27 mouse cellular contexts compared by ENCODE assay signal in genomic region chr4:132130134-132130533, GRCm38 (mm10). TPM values are rescaled to one million over a fixed set of nuclear protein-coding genes. Genes with fewer than 3 reads are reported as not detected.
A peak's percentile ranks its signal among the peaks of the same experiment; 100 is the strongest.
DNase-seq lines count a peak whose midpoint lies in the region; ATAC-seq lines count a peak whose summit lies in the region.
"Had no signal": no experiment of that assay in that cellular context is flagged by ENCODE, and none has a peak within 500 bp of the region (broad histone marks: within the 10 kb centered on the region; RNA-seq: fewer than 3 reads in every experiment).

No protein-coding gene starts in this region.

- no peaks in the 10 kb centered on the region for H3K9me3 ChIP-seq in forebrain, embryonic 14.5 days (replicated peaks; ENCODE audit: control insufficient read depth, low read length)
- no peaks in the 10 kb centered on the region for H3K9me3 ChIP-seq in forebrain, embryonic 16.5 days (ENCODE audit: control insufficient read depth, low read length)
- H3K9me3 ChIP-seq in heart, embryonic 15.5 days (replicated peaks), result no peaks in the 10 kb centered on the region
- no peaks in the 10 kb centered on the region for H3K9me3 ChIP-seq in hindbrain, embryonic 11.5 days (ENCODE audit: control insufficient read depth, low read length)
- H3K9me3 ChIP-seq: embryonic facial prominence, embryonic 10.5 days; hindbrain, embryonic 15.5 days; limb, embryonic 10.5 days had no signal

- ATAC-seq in forebrain, embryonic 14.5 days, result no peak
- no peak for ATAC-seq in forebrain, embryonic 16.5 days
- no peak for ATAC-seq in heart, embryonic 15.5 days (replicated peaks; ENCODE audit: insufficient number of reproducible peaks, insufficient read depth, low FRiP score, low read depth)
- ATAC-seq in hindbrain, embryonic 11.5 days (ENCODE audit: low FRiP score), result no peak
- ATAC-seq: liver, postnatal 0 days; lung, postnatal 0 days had no signal

- H3K4me1 ChIP-seq in forebrain, embryonic 14.5 days (ENCODE audit: control insufficient read depth, insufficient read depth, low read length), result peaks cover 13% of the 10 kb centered on the region; the same call in 1 of the 2 replicates
- H3K4me1 ChIP-seq in forebrain, embryonic 16.5 days (replicated peaks; ENCODE audit: control insufficient read depth, insufficient read depth, low read length), result peaks cover 12% of the 10 kb centered on the region
- H3K4me1 ChIP-seq in heart, embryonic 15.5 days (replicated peaks), result peaks cover 43% of the 10 kb centered on the region
- no peaks in the 10 kb centered on the region for H3K4me1 ChIP-seq in hindbrain, embryonic 11.5 days (replicated peaks; ENCODE audit: control insufficient read depth, insufficient read depth, low read length)
- H3K4me1 ChIP-seq: limb, embryonic 10.5 days had no signal

- DNase-seq in forebrain, embryonic 14.5 days (ENCODE audit: low spot score), result no peak
- no peak for DNase-seq in heart, adult 18-20 months
- DNase-seq in right cerebral cortex, adult 18-20 months, result peak; percentile 54
- DNase-seq in right cerebral cortex, postnatal 4 days, result no peak
- DNase-seq in hindbrain, embryonic 11.5 days (ENCODE audit: low spot score), result no peak
- DNase-seq: adrenal gland, adult 2 months; cerebellum, adult 11-12 months; cerebellum, postnatal 10 days; gastrocnemius, postnatal 10 days; heart, postnatal 4 days; kidney, adult 2 months; liver had no signal

- H3K4me2 ChIP-seq in forebrain, embryonic 14.5 days (ENCODE audit: low read length), result no peak overlapping the region
- H3K4me2 ChIP-seq in forebrain, embryonic 16.5 days (ENCODE audit: low read length), result no peak overlapping the region
- H3K4me2 ChIP-seq in heart, embryonic 15.5 days, result no peak overlapping the region
- H3K4me2 ChIP-seq in hindbrain, embryonic 11.5 days (replicated peaks; ENCODE audit: low read depth, low read length), result no peak overlapping the region
- H3K4me2 ChIP-seq: hindbrain, embryonic 15.5 days had no signal

- no peak overlapping the region for H3K9ac ChIP-seq in forebrain, embryonic 14.5 days (ENCODE audit: low read length)
- no peak overlapping the region for H3K9ac ChIP-seq in forebrain, embryonic 16.5 days (replicated peaks; ENCODE audit: low read depth, low read length)
- H3K9ac ChIP-seq in heart, embryonic 15.5 days, result no peak overlapping the region
- H3K9ac ChIP-seq in hindbrain, embryonic 11.5 days (ENCODE audit: low read depth, low read length), result no peak overlapping the region
- H3K9ac ChIP-seq: hindbrain, embryonic 15.5 days; liver, postnatal 0 days had no signal

- WGBS in forebrain, embryonic 14.5 days, result 88% methylated on average over 2 of the region's 2 CpGs
- 77% methylated on average over 2 of the region's 2 CpGs for WGBS in forebrain, embryonic 16.5 days
- 72% methylated on average over 2 of the region's 2 CpGs for WGBS in heart, embryonic 15.5 days
- WGBS in hindbrain, embryonic 11.5 days, result 79% methylated on average over 2 of the region's 2 CpGs

- no peaks in the 10 kb centered on the region for H3K36me3 ChIP-seq in forebrain, embryonic 14.5 days (ENCODE audit: control insufficient read depth, insufficient read depth, low read length)
- H3K36me3 ChIP-seq in forebrain, embryonic 16.5 days (ENCODE audit: control insufficient read depth, insufficient read depth), result no peaks in the 10 kb centered on the region
- H3K36me3 ChIP-seq in heart, embryonic 15.5 days, result no peaks in the 10 kb centered on the region
- no peaks in the 10 kb centered on the region for H3K36me3 ChIP-seq in hindbrain, embryonic 11.5 days (ENCODE audit: control insufficient read depth, insufficient read depth, low read length)
- H3K36me3 ChIP-seq: embryonic facial prominence, embryonic 10.5 days; hindbrain, embryonic 15.5 days; limb, embryonic 10.5 days had no signal

- H3K4me3 ChIP-seq in forebrain, embryonic 14.5 days (ENCODE audit: low read depth, low read length), result no peak overlapping the region
- no peak overlapping the region for H3K4me3 ChIP-seq in forebrain, embryonic 16.5 days (replicated peaks; ENCODE audit: low read length)
- H3K4me3 ChIP-seq in heart, embryonic 15.5 days, result no peak overlapping the region
- no peak overlapping the region for H3K4me3 ChIP-seq in hindbrain, embryonic 11.5 days (ENCODE audit: low read depth, low read length)
- H3K4me3 ChIP-seq: embryonic facial prominence, embryonic 10.5 days; hindbrain, embryonic 15.5 days; limb, embryonic 10.5 days had no signal

- H3K27me3 ChIP-seq in forebrain, embryonic 14.5 days (replicated peaks; ENCODE audit: control insufficient read depth, insufficient read depth, low read length), result no peaks in the 10 kb centered on the region
- H3K27me3 ChIP-seq in forebrain, embryonic 16.5 days (replicated peaks; ENCODE audit: control insufficient read depth, insufficient read depth, low read length), result no peaks in the 10 kb centered on the region
- H3K27me3 ChIP-seq in heart, embryonic 15.5 days, result no peaks in the 10 kb centered on the region
- H3K27me3 ChIP-seq in hindbrain, embryonic 11.5 days (ENCODE audit: control insufficient read depth, insufficient read depth, low read length), result no peaks in the 10 kb centered on the region
- H3K27me3 ChIP-seq: hindbrain, embryonic 15.5 days had no signal

- peak overlapping the region; percentile 86; the same call in 1 of the 2 replicates for H3K27ac ChIP-seq in forebrain, embryonic 14.5 days (ENCODE audit: low read depth, low read length)
- H3K27ac ChIP-seq in forebrain, embryonic 16.5 days (ENCODE audit: low read length), result no peak overlapping the region
- H3K27ac ChIP-seq in heart, embryonic 15.5 days, result peak overlapping the region; percentile 90
- H3K27ac ChIP-seq in hindbrain, embryonic 11.5 days (ENCODE audit: low read depth, low read length), result no peak overlapping the region
- H3K27ac ChIP-seq: embryonic facial prominence, embryonic 10.5 days; hindbrain, embryonic 15.5 days; kidney, postnatal 0 days; limb, embryonic 10.5 days; macrophage; stomach, postnatal 0 days had no signal

RNA-seq across cellular contexts. Expression of gene Oprd1, which starts 14.2 kb away (rescaled TPM):
- polyA plus RNA-seq in forebrain, embryonic 14.5 days (2014; fragmentation: Nextera tagmentation; extraction: Ambion mirVana), result 0.05 and 0.09 TPM in 2 replicates
- polyA plus RNA-seq in forebrain, embryonic 16.5 days (2015; fragmentation: Nextera tagmentation; extraction: Ambion mirVana), result 0.30 TPM in 1 of 2 replicates, not detected in the other
- polyA plus RNA-seq in heart, embryonic 15.5 days (2015; fragmentation: Nextera tagmentation; extraction: Ambion mirVana), result 0.67 and 0.71 TPM in 2 replicates
- under 1 TPM; 0.17 to 0.18 TPM for total RNA-seq in heart, adult 18-20 months (2021)
- 0.06 TPM in 1 of 2 replicates, not detected in the other for polyA plus RNA-seq in hindbrain, embryonic 11.5 days (2014; fragmentation: Nextera tagmentation; extraction: Ambion mirVana)
- total RNA-seq: gastrocnemius, postnatal 10 days; granulocyte monocyte progenitor cell, adult 5-6 weeks; MEL had no signal
- polyA plus RNA-seq: liver, postnatal 0 days; lung, postnatal 0 days had no signal

RNA-seq across cellular contexts. Expression of gene Epb41, which starts 55.0 kb away (rescaled TPM):
- polyA plus RNA-seq in forebrain, embryonic 14.5 days (2014; fragmentation: Nextera tagmentation; extraction: Ambion mirVana), result 69.9 and 74.6 TPM in 2 replicates
- polyA plus RNA-seq in forebrain, embryonic 16.5 days (2015; fragmentation: Nextera tagmentation; extraction: Ambion mirVana), result 74.1 and 91.8 TPM in 2 replicates
- 75.6 and 86.4 TPM in 2 replicates for polyA plus RNA-seq in heart, embryonic 15.5 days (2015; fragmentation: Nextera tagmentation; extraction: Ambion mirVana)
- total RNA-seq in heart, adult 18-20 months (2021), result 100 to 1,000 TPM; 110 to 142 TPM
- polyA plus RNA-seq in hindbrain, embryonic 11.5 days (2014; fragmentation: Nextera tagmentation; extraction: Ambion mirVana), result 208 and 223 TPM in 2 replicates

RNA-seq across cellular contexts. Expression of gene Gm10300, which starts 55.6 kb away (rescaled TPM):
- not detected in 2 replicates for polyA plus RNA-seq in forebrain, embryonic 14.5 days (2014; fragmentation: Nextera tagmentation; extraction: Ambion mirVana)
- not detected in 2 replicates for polyA plus RNA-seq in forebrain, embryonic 16.5 days (2015; fragmentation: Nextera tagmentation; extraction: Ambion mirVana)
- 0.10 and 0.18 TPM in 2 replicates for polyA plus RNA-seq in heart, embryonic 15.5 days (2015; fragmentation: Nextera tagmentation; extraction: Ambion mirVana)
- total RNA-seq in heart, adult 18-20 months (2021), result under 1 TPM in 1 of 2 experiments, not detected in 1; 0.13 TPM
- polyA plus RNA-seq in hindbrain, embryonic 11.5 days (2014; fragmentation: Nextera tagmentation; extraction: Ambion mirVana), result 0.06 and 0.08 TPM in 2 replicates
- total RNA-seq: layer of hippocampus, postnatal 10 days had no signal
- polyA plus RNA-seq: embryonic facial prominence, embryonic 10.5 days; hindbrain, embryonic 15.5 days; intestine, embryonic 14.5 days; limb, embryonic 10.5 days; neural tube, embryonic 14.5 days; stomach, postnatal 0 days had no signal

Comparison
In these comparisons a context has a peak if more than half of its experiments do, and no peak if none do; other contexts are left out.
1. H3K27ac ChIP-seq: peak in forebrain, embryonic 14.5 days (single experiment) and heart, embryonic 15.5 days (single experiment); none in forebrain, embryonic 16.5 days (single experiment) and hindbrain, embryonic 11.5 days (single experiment).